Mouse (Mus musculus) ES-E14 (cell line): ENCODE data around the gene Cdc14a. TPM values are rescaled to one million over a fixed set of nuclear protein-coding genes. Genes with fewer than 3 reads are reported as not detected.

Experiments
- DNase-seq: peaks from one replicate; pipeline ENCODE4 v3.0.0-alpha.2; 2013; ENCODE audit warnings: low read depth, low spot score
- H3K27ac ChIP-seq: 2 replicates; pipeline ENCODE4 v1.5.1; 2012; ENCODE audit warnings: low read depth, mild to moderate bottlenecking, low read length, moderate library complexity, mixed read lengths; ENCODE audit not compliant: poor library complexity, insufficient read depth, severe bottlenecking
- H3K36me3 ChIP-seq: 2 replicates; pipeline ENCODE4 v1.6.1; 2012; ENCODE audit warnings: mild to moderate bottlenecking, low read length, moderate library complexity, mixed read lengths; ENCODE audit not compliant: control insufficient read depth, poor library complexity, insufficient read depth, severe bottlenecking
- H3K4me1 ChIP-seq, 2 experiments: fragments of 150-350 bp in 1 of 2; sonication (generic) in 1 of 2; 2 replicates each; pipeline ENCODE4 v1.6.1; 2012; ENCODE audit warnings: low read length in 2 of 2, mild to moderate bottlenecking in 1 of 2, mixed read lengths in 1 of 2; ENCODE audit not compliant: control insufficient read depth in 2 of 2, insufficient read depth in 2 of 2, poor library complexity in 1 of 2
- H3K4me3 ChIP-seq, 2 experiments: fragments of 150-350 bp in 1 of 2; sonication (generic) in 1 of 2; 2 replicates each; pipeline ENCODE4 v1.5.1; 2012; ENCODE audit warnings: low read length in 2 of 2, low read depth in 1 of 2, mild to moderate bottlenecking in 1 of 2, mixed read lengths in 1 of 2; ENCODE audit not compliant: insufficient read depth in 1 of 2, poor library complexity in 1 of 2, severe bottlenecking in 1 of 2
- H3K9ac ChIP-seq: 2 replicates; pipeline ENCODE4 v1.6.1; 2012; ENCODE audit warnings: low read depth, mild to moderate bottlenecking, low read length, mixed read lengths; ENCODE audit not compliant: poor library complexity, insufficient read depth, severe bottlenecking
- H3K9me3 ChIP-seq: fragments of 150-350 bp; sonication (generic); 2 replicates; pipeline ENCODE4 v1.6.1; 2012; ENCODE audit warnings: low read depth, mild to moderate bottlenecking, low read length; ENCODE audit not compliant: control insufficient read depth, insufficient read depth
- CHD2 ChIP-seq: IDR thresholded peaks from 2 replicates; pipeline ENCODE4 v1.6.1; 2014; ENCODE audit warnings: mild to moderate bottlenecking, low read depth, low read length, inconsistent platforms
- HCFC1 ChIP-seq: IDR thresholded peaks from 2 replicates; pipeline ENCODE4 v1.6.1; 2012; ENCODE audit warnings: low read length, inconsistent platforms, borderline replicate concordance; ENCODE audit not compliant: insufficient read depth
- MAFK ChIP-seq: IDR thresholded peaks from 2 replicates; pipeline ENCODE4 v1.6.1; 2014; ENCODE audit warnings: mild to moderate bottlenecking, low read depth, low read length, inconsistent platforms; ENCODE audit not compliant: insufficient read depth
- ZC3H11A ChIP-seq: IDR thresholded peaks from 2 replicates; pipeline ENCODE4 v1.6.1; 2012; ENCODE audit warnings: low read depth, mild to moderate bottlenecking, inconsistent platforms, low read length, borderline replicate concordance
- ZNF384 ChIP-seq: IDR thresholded peaks from 2 replicates; pipeline ENCODE4 v1.6.1; 2012; ENCODE audit warnings: low read depth, low read length, inconsistent platforms
- in situ Hi-C, 2 experiments: fragments of 600-800 bp; cut with MboI; formaldehyde crosslinking; loops; one replicate each; pipeline ENCODE4 v1.15.1; 2025; ENCODE audit warnings: low sequenced_read_pairs in 2 of 2, inconsistent platforms in 1 of 2; ENCODE audit not compliant: unreplicated experiment in 2 of 2
- total RNA-seq: library from RNA; depleted of rRNA; stranded (reverse); fragments of 300-350 nt; gene quantifications from 2 replicates; pipeline ENCODE4 v1.2.3, GENCODE M21; 2012

Gene Cdc14a
- total RNA-seq, 1 experiment = 3.5 TPM

DNA sequence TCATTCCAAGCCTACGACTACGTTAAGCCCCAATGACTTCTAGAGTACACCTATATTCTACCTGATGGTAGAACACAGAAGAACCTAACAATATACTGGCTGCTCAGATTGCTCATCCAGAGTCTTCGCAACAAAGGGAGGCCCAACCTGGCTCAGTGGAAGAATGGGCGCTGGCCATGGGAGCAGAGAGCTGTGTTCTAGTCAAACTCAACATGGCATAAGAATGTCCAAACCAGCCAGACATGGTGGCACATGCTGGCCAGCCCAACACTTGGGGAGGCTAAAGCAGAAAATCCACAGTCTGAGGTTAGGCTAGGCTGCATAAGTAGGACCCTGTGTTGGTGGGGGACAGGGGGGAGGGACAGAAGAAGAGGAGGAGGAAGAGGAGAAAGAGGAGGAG lies 139.1 kb downstream of the Cdc14a start:
- H3K9ac ChIP-seq = no peak overlapping the region
- H3K36me3 ChIP-seq = no peaks in the 10 kb centered on the region
- in situ Hi-C loops = no loop called here

DNA sequence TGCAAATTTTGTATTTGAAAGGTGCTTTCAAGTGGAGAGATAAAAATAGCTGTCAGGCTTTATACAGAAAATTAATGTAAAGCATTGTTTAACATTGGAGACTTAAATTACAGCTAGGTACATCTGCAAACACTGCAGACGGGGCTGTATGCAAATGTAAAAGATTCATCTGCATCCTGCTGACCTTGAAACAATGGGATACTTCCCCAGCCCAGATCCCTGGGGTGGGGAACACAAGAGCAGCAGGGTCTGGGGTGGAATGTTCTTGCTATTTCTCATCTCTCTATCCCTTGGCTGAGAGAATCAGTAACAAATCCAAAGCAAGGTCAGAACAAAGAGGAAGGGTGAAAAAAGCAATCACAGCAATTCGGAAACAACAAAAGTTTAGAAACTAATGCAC lies 139.8 kb downstream of the Cdc14a start:
- H3K36me3 ChIP-seq = no peaks in the 10 kb centered on the region
- DNase-seq = no peak
- no peak overlapping the region for H3K4me3 ChIP-seq
- TF ChIP-seq MAFK (no peak), ZNF384 (no peak), ZC3H11A (no peak), HCFC1 (no peak), CHD2 (no peak)
- peaks cover 0 to 4% of the 10 kb centered on the region in 2 experiments; a peak in 2 of 4 replicates for H3K4me1 ChIP-seq
- no peak overlapping the region for H3K27ac ChIP-seq
- no peak overlapping the region for H3K9ac ChIP-seq
- H3K9me3 ChIP-seq = no peaks in the 10 kb centered on the region
- in situ Hi-C loops = no loop called here

More for the DNA sequence above, 139.1 kb downstream of the Cdc14a start:
- Histone ChIP-seq H3K27ac (no peak overlapping the region), H3K9me3 (no peaks in the 10 kb centered on the region), H3K4me3 (no peak overlapping the region), H3K4me1 (peaks cover 0 to 4% of the 10 kb centered on the region in 2 experiments; a peak in 2 of 4 replicates)
- no peak for DNase-seq
- TF ChIP-seq ZC3H11A = no peak
- TF ChIP-seq MAFK = no peak
- no peak for TF ChIP-seq CHD2
- no peak for TF ChIP-seq HCFC1
- no peak for TF ChIP-seq ZNF384

DNA sequence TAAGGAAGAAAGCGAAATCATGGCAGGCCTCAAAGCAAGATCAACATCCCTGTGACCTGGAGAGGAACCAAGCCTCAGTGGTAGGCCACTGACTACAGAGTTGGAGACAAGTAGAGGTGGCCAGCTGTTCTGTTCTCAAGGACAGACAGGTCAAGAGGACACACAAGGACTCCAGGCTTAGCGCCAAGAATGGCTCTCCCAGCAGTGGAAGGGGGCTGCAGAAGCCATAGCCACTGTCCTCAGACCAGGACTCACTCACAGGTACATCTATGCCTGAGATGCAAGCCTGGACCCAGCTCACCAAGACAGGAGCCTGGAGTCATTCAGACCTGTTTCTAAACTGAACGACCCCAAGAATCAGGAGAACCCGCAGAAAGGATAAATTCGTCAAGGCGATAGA lies 142.2 kb downstream of the Cdc14a start:
- Histone ChIP-seq H3K4me1 (peaks cover 0 to 4% of the 10 kb centered on the region in 2 experiments; a peak in 2 of 4 replicates), H3K27ac (no peak overlapping the region), H3K36me3 (no peaks in the 10 kb centered on the region), H3K4me3 (no peak overlapping the region), H3K9me3 (no peaks in the 10 kb centered on the region), H3K9ac (no peak overlapping the region)
- TF ChIP-seq ZNF384 (no peak), MAFK (no peak), ZC3H11A (no peak), HCFC1 (no peak), CHD2 (no peak)
- DNase-seq = no peak
- in situ Hi-C loops = no loop called here

DNA sequence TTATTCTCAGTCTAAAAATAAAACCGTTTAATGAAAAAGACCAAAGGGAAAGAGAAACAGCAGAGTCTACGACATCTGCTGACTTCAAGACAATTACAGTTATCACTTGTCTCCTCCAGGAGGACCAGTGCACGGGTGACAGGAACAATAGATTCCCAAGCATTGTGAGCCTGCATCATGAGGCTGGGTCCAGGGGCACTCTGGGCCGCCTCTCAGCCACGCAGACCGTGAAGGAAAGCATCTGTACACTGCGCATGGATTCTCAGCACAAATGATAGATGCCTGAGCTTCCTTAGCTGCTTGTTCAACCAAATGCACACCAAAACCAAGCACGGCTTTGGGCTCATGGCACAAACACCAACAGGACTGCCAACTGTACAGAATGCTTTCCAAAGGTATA lies 146.7 kb downstream of the Cdc14a start:
- H3K36me3 ChIP-seq = no peaks in the 10 kb centered on the region
- no peaks in the 10 kb centered on the region for H3K9me3 ChIP-seq
- no peaks in the 10 kb centered on the region for H3K4me1 ChIP-seq
- TF ChIP-seq ZC3H11A = no peak
- TF ChIP-seq ZNF384 = no peak
- no peak for TF ChIP-seq CHD2
- no peak for DNase-seq
- H3K27ac ChIP-seq = no peak overlapping the region
- H3K4me3 ChIP-seq = no peak overlapping the region
- no peak overlapping the region for H3K9ac ChIP-seq
- in situ Hi-C loops = no loop called here

DNA sequence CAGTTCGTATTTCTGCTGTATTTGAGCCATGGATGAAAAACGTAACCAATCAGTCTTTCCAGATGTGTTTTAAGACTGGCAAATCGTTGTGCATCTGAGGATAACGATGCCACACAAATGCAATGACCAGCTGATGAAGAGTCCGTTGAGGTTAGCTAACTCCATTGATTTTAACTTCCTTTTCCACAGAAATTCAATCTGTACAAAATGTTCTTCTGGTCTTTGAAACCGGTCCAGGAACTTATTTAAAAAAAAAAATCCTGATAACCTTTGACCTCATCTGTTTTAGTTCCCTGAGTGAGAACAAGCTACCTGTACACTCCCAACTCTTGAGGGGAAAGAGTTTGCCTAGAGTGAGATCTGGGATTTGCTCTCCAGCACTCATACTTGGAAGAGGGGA lies 152.2 kb downstream of the Cdc14a start:
- Histone ChIP-seq H3K9ac (no peak overlapping the region), H3K36me3 (no peaks in the 10 kb centered on the region), H3K27ac (no peak overlapping the region), H3K4me1 (no peaks in the 10 kb centered on the region), H3K9me3 (no peaks in the 10 kb centered on the region), H3K4me3 (no peak overlapping the region)
- in situ Hi-C loops = no loop called here
- DNase-seq = no peak
- TF ChIP-seq ZNF384 (no peak), HCFC1 (no peak), ZC3H11A (no peak), MAFK (no peak), CHD2 (no peak)
